Mouse (Mus musculus): ENCODE results near the gene Prkce.

Prkce gene

DNA sequence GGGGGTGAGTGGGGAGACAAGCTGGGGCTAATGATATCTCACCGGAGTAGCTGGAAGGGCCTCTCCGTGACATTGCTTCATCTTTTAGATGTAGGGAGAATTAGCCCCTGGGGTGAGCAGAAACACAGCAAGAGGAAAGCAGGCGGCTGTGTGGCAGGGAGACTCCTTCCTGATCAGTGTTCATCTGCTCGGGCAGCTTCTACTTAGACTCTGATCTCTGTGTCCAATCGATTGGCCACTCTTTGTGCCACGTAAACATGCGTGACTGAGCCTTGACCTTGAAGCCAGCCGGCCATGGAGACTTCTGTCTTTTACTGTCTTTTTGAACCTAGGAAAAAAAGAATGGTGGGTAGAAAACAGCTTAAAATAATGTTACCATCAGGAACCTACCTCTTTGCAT, 247.0 kb downstream of the Prkce start:
- DNase-seq (ENCODE audit: low read depth): no peak

- DNase-seq (ENCODE audit: low read depth): no peak
Observed at GRCm38 (mm10) chr17:86415989-86416388, 248.4 kb downstream of the Prkce start.

GRCm38 (mm10) chr17:86418334-86418733, 250.7 kb downstream of the Prkce start:
- no peak for DNase-seq (ENCODE audit: low read depth)

- DNase-seq (ENCODE audit: low read depth): no peak
Observed at GRCm38 (mm10) chr17:86419199-86419598, 251.6 kb downstream of the Prkce start.

DNA sequence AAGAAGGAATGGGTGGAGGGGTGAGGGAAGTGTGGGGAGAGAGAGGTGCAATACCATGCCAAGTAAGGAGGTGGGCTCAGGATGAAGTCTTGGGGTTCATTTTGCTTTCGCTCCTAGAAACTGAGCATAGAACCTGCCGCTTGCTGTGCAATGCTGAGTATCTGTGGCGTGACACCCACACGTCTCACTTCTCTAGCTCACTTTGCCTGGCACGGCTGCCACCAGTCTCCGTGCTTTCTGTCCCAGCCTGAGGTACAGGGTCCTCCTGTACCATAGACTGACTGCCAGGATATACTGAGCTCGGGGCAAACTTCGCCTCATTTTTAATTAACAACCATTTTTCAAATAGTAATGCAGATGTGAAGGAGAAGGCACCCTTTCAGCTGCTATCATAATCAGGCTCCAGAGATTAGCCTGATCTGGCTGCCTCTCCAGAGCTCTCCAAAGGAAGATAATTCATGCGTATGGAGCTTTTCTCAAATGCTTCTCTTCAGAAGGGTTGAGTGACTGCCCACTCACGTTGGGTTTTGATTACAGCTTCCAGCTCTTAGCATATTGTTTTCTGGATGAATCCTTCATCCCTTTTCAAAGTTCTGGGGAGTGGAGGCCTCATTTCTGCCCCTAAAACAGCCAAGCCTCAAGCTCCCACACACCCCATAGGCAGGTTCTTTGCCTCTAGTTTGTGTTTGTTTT, 253.2 kb downstream of the Prkce start:
- DNase-seq (ENCODE audit: low read depth): no peak

GRCm38 (mm10) chr17:86422023-86422422, 254.4 kb downstream of the Prkce start:
- DNase-seq (ENCODE audit: low read depth): no peak

DNA sequence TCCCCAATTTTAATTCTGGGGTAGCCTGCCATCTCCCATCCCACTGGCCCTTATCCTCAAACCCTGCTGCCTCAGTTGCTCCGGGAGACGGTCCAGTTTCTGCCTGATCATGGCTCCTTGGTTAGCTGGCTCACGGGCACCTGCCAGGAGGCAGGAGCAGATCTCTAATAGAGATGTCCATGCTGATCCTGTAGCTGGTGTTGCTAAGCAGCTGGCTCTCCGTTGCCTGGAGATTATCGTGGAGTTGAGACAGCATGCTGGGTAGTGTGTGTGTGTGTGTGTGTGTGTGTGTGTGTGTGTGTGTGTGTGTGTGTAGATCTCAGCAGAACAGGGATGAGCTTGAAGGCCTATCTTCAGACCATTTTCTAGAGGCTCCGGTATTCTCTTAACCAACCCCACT, 262.3 kb downstream of the Prkce start:
- no peak for DNase-seq (ENCODE audit: low read depth)

- DNase-seq (ENCODE audit: low read depth): no peak
Observed at GRCm38 (mm10) chr17:86433117-86433516, 265.5 kb downstream of the Prkce start.

GRCm38 (mm10) chr17:86433813-86434212, 266.2 kb downstream of the Prkce start:
- DNase-seq (ENCODE audit: low read depth): no peak

- DNase-seq (ENCODE audit: low read depth): no peak
Observed at GRCm38 (mm10) chr17:86434781-86435180, 267.2 kb downstream of the Prkce start.

DNA sequence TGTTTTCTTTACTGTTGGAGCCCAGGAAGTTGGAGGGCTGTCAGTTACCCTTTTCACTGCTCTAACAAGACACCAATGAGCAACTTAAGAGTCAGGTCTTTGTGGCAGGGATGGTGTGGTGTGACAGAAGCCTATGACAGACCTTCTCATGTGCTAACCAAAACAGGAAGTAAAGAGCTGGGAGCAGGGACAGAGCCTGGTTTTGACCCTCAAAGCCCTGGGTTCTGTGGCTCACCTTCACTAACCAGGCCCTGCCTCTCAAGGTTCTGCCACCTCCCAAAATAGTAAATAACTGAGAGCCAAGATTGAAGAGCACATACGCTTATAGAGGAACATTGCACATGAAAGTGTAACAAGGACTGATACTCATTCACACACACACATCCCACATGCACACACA, 268.0 kb downstream of the Prkce start:
- peak; percentile 24 for DNase-seq (ENCODE audit: low read depth)

GRCm38 (mm10) chr17:86435984-86436383, 268.4 kb downstream of the Prkce start:
- no peak for DNase-seq (ENCODE audit: low read depth)

GRCm38 (mm10) chr17:86436583-86437370, 269.2 kb downstream of the Prkce start:
- no peak for DNase-seq (ENCODE audit: low read depth)

- DNase-seq (ENCODE audit: low read depth): no peak
Observed at GRCm38 (mm10) chr17:86437516-86438277, 270.1 kb downstream of the Prkce start.

DNA sequence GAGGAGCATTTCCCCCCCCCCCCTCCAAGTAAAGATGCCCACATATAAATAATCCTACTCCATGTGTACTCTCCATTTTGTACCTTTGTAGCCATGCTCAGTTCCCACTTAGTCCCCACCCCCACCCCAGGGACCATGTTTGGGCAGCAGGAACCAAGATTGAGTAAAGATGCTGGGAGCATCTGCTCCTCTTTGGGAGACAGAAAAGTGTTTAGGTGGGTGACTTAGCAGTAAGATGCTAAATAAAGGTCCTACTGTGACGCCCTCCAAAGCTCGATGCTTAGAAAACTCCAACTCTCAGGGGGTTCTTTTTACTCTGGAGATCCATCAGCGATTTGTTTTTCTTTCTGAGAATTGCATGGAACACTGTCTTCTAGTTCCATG, 270.7 kb downstream of the Prkce start:
- no peak for DNase-seq (ENCODE audit: low read depth)

- DNase-seq (ENCODE audit: low read depth): no peak
Observed at GRCm38 (mm10) chr17:86438763-86439162, 271.2 kb downstream of the Prkce start.

DNA sequence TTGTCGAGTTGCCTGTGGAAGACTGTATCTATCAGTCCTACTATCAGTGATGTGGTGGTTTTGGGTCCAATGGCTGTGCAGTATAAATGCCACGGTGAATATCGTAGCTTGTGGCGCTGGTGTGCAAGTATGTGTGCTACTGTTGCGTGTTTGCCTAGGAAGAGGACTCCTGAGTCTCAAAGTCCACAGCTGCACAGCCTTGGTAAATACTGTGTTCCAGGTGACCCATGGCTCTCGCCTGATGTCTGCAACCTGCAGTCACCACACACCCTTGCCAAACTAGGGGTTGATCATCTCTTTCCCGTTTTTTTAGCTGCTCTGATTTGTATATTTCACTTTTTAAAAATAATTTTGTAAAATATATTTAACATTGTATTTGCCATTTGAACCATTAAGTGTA, 273.5 kb downstream of the Prkce start:
- DNase-seq (ENCODE audit: low read depth): no peak

DNA sequence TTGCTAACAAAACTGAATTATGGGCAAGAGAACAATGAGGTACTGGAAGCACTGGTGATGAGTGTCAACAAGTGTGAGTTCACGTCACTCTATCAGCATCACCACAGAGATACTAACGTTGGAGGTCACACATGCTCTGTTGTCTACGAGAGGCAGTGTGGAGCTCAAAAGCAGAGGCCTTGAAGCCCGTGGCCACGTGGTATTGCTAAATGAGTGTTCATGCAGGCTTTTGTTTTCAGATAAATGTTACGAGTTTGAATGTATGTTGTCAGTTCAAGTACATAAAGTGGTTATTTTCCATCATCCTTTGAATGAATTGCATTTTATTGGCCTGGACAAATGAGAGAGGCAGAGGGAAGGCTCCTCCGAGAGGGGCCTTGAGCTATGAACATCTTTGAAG, 276.3 kb downstream of the Prkce start:
- DNase-seq (ENCODE audit: low read depth): no peak

GRCm38 (mm10) chr17:86444578-86445419, 277.2 kb downstream of the Prkce start:
- peak; percentile 95 for DNase-seq (ENCODE audit: low read depth)

GRCm38 (mm10) chr17:86445420-86445720, 277.8 kb downstream of the Prkce start:
- DNase-seq (ENCODE audit: low read depth): no peak

DNA sequence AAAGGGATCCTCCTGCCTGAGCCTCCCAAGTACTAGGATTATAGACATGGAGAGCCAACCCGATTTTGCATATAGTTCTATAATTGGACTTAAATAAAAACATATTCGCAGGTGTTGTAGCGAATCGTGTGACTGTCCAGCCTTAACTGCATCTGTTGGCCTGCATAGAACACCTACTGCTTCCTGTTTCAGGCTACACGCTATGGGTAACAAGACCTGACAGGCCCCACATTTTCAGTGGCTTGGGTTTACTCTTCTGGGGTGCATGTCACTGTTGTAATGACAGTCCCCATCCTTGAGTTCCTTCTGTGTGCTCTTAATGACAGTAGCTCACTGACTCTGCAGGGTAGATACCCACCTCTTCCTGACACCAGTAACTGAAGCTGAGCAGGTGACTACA, 278.3 kb downstream of the Prkce start:
- no peak for DNase-seq (ENCODE audit: low read depth)

- DNase-seq (ENCODE audit: low read depth): peak; percentile 81
Observed at GRCm38 (mm10) chr17:86447101-86447598, 279.6 kb downstream of the Prkce start.

All from 416B (cell line).